Mouse (Mus musculus) liver, embryonic 11.5 days (tissue): Measurements from ENCODE around the gene Nr2f2. TPM values are rescaled to one million over a fixed set of nuclear protein-coding genes. Genes with fewer than 3 reads are reported as not detected.
A peak's percentile ranks its signal among the peaks of the same experiment; 100 is the strongest.

Source experiments
- ATAC-seq: fragments of 200-750 bp; cut with Nextera tagmentation; replicated peaks from 2 replicates; pipeline ENCODE4 v1.8.0; 2017; ENCODE audit warnings: moderate number of reproducible peaks, mild to moderate bottlenecking, moderate TSS enrichment, moderate library complexity; ENCODE audit not compliant: low FRiP score
- DNase-seq: peaks from one replicate; pipeline ENCODE4 v3.0.0-alpha.2; 2017; ENCODE audit warnings: low spot score
- H3K27ac ChIP-seq: fragments of 300-500 bp; sonication (generic); 2 replicates; pipeline ENCODE4 v1.5.1; 2014; ENCODE audit warnings: mild to moderate bottlenecking, low read depth, low read length, control low read depth
- H3K27me3 ChIP-seq: fragments of 300-500 bp; sonication (generic); replicated peaks from 2 replicates; pipeline ENCODE4 v1.6.1; 2014; ENCODE audit warnings: low read length, mixed read lengths; ENCODE audit not compliant: control insufficient read depth, insufficient read depth
- H3K36me3 ChIP-seq: fragments of 300-500 bp; sonication (generic); 2 replicates; pipeline ENCODE4 v1.6.1; 2014; ENCODE audit warnings: mild to moderate bottlenecking, low read length, moderate library complexity, mixed read lengths; ENCODE audit not compliant: control insufficient read depth, insufficient read depth
- H3K4me1 ChIP-seq: fragments of 300-500 bp; sonication (generic); replicated peaks from 2 replicates; pipeline ENCODE4 v1.6.1; 2014; ENCODE audit warnings: low read length, mixed read lengths; ENCODE audit not compliant: control insufficient read depth, insufficient read depth
- H3K4me2 ChIP-seq: fragments of 300-500 bp; sonication (generic); 2 replicates; pipeline ENCODE4 v1.6.1; 2014; ENCODE audit warnings: mild to moderate bottlenecking, control low read depth, moderate library complexity
- H3K4me3 ChIP-seq: fragments of 300-500 bp; sonication (generic); 2 replicates; pipeline ENCODE4 v1.5.1; 2014; ENCODE audit warnings: low read depth, low read length, control low read depth
- H3K9ac ChIP-seq: fragments of 300-500 bp; sonication (generic); 2 replicates; pipeline ENCODE4 v1.6.1; 2014; ENCODE audit warnings: low read depth, low read length, control low read depth
- H3K9me3 ChIP-seq: fragments of 300-500 bp; sonication (generic); 2 replicates; pipeline ENCODE4 v1.6.1; 2016; ENCODE audit warnings: low read length, inconsistent platforms, mixed read lengths; ENCODE audit not compliant: control insufficient read depth
- WGBS: fragments of 180-500 bp; shearing (Covaris S2); extraction: QIAGEN DNeasy Blood & Tissue Kit; methylation state at CpG from one replicate; pipeline ENCODE4 v1.1.7; 2014; 5-methylcytosine and 5-hydroxymethylcytosine counted together
- polyA plus RNA-seq: library from polyadenylated mRNA; unstranded; fragments of >200 nt; fragmentation: Nextera tagmentation; extraction: Ambion mirVana; gene quantifications from 2 replicates; pipeline ENCODE4 v1.2.1, GENCODE M21; 2014

Gene Nr2f2
- polyA plus RNA-seq = 49.6 and 49.7 TPM in 2 replicates

DNA sequence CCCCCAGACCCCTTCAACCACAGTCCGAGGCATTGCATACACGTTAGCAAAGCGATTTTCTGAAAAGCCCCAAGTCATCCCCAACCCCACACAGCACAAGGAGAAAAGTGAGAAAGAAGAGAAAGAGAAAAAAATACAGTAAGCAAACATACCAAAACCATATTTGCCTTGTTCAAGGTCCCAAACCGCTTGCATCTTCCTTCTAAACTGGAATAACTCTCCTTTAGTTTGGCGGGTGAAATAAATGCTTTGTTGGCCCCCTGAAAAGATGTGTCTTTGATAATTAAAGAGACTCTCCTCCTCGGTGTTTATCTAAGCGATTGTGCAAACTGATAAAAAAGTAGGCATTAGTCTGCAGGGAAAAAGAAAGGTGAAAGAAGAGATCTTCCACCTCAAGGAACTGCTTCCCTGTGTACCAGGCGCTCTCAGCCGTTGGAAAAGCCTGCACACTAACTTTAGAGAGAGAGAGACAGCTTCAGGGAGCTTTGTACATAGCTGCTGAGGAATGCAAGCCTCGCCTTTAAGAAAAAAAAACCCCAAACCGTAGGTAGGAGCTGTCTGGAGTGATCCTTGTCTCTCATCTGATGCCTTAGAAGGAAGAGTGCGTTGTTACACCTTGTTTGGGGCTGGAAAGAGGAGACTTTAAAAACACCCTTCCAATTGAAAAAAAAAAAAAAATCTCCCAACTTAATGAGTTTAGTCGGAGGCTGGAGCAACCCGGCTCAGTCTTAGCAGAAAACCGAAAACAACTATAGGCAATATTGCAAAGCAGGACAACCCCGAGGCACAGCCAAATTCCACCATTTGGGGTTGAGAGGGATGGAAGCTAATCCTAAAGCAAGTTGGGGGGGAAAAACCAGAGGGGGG, at the start of gene Nr2f2:
Gene Nr2f2 (minus strand): TSS at position 795 of the 867 bp plus-strand sequence.
- DNase-seq (peak; percentile 33), ATAC-seq (no peak)
- H3K36me3 ChIP-seq = no peaks in the 10 kb centered on the region
- 2% methylated on average over 16 of the region's 16 CpGs for WGBS
- peak within 1 kb of the TSS; percentile 56 for H3K4me3 ChIP-seq
- H3K9me3 ChIP-seq = no peaks in the 10 kb centered on the region
- H3K4me1 ChIP-seq = peaks cover 7% of the 10 kb centered on the region; the same call in 1 of the 2 replicates
- peaks cover 82% of the 10 kb centered on the region for H3K27me3 ChIP-seq
- peak within 1 kb of the TSS; percentile 89 for H3K27ac ChIP-seq
- peak within 1 kb of the TSS; percentile 62 for H3K4me2 ChIP-seq
- H3K9ac ChIP-seq = peak within 1 kb of the TSS; percentile 70

DNA sequence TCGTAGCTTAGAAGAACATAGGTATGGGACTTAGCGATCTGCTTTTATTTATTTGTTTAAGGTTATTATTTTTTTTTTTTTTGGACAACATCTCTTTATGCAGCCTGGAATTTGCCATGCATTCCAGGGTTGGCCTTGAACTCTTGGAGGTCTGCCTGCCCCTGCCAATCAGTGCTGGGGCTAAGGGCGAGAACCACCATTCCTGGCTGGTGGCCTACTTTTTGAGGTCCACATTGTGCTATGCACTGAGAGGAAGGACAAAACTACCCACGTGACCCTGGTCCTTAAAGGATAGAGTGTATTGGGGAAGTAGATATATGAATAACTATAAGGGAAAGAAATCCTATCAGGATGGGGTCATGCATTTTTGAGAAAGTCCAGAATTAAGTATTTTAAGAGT, 47.9 kb upstream of the Nr2f2 start:
- Histone ChIP-seq H3K9me3 (no peaks in the 10 kb centered on the region), H3K27ac (no peak overlapping the region), H3K9ac (no peak overlapping the region), H3K4me3 (no peak overlapping the region), H3K4me1 (no peaks in the 10 kb centered on the region), H3K27me3 (no peaks in the 10 kb centered on the region), H3K36me3 (peaks cover 2% of the 10 kb centered on the region; the same call in 1 of the 2 replicates), H3K4me2 (no peak overlapping the region)
- ATAC-seq = no peak
- 79% methylated on average over 4 of the region's 4 CpGs for WGBS
- DNase-seq = no peak

DNA sequence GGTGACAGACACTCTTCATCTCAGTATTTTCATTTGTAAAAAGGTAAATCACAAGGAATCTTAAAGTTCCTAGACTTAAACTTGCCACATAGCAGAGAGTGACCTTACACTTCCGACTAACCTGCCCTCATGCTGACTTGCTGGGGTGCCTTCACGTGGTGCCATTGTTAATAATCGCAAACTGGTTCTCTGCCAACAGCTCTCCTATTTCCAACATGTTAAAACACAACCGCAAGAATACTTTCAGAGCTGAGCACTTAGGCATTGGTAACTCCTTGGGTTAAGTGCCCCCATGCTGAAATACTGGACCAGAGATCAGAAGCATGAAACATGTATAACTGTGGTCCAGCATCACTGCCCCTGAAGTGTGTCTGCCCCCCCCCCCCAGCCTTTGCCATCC, 47.1 kb upstream of the Nr2f2 start:
- DNase-seq = no peak
- H3K27ac ChIP-seq = no peak overlapping the region
- no peaks in the 10 kb centered on the region for H3K9me3 ChIP-seq
- H3K9ac ChIP-seq = no peak overlapping the region
- no peak overlapping the region for H3K4me3 ChIP-seq
- ATAC-seq = no peak
- H3K36me3 ChIP-seq = peaks cover 2% of the 10 kb centered on the region; the same call in 1 of the 2 replicates
- no peaks in the 10 kb centered on the region for H3K4me1 ChIP-seq
- H3K4me2 ChIP-seq = no peak overlapping the region
- no peaks in the 10 kb centered on the region for H3K27me3 ChIP-seq
- WGBS = 82% methylated on average over 4 of the region's 4 CpGs

DNA sequence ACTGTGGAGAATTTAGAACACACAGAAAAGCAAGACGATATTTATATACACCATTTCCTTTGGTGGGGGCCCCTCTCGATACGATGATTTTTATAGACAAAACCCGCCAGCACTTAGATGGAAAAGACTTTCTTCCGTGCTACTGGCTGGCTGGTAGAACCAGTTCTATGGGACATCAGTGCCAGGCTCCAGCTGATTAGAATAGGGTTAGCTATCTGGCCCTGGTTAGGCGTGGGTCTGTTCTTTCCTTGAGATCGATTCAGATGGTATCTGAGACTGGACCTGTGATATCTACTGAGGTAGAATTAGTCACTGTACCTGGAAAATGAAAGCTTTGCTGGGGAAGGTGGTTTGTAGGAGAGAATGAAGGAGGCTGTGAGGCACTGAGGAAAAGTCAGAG, 46.4 kb upstream of the Nr2f2 start:
- H3K36me3 ChIP-seq = peaks cover 2% of the 10 kb centered on the region; the same call in 1 of the 2 replicates
- no peak overlapping the region for H3K4me2 ChIP-seq
- no peak for DNase-seq
- no peak for ATAC-seq
- H3K27ac ChIP-seq = no peak overlapping the region
- H3K4me1 ChIP-seq = no peaks in the 10 kb centered on the region
- no peak overlapping the region for H3K4me3 ChIP-seq
- no peaks in the 10 kb centered on the region for H3K9me3 ChIP-seq
- WGBS = 86% methylated on average over 7 of the region's 7 CpGs
- H3K9ac ChIP-seq = no peak overlapping the region
- no peaks in the 10 kb centered on the region for H3K27me3 ChIP-seq

DNA sequence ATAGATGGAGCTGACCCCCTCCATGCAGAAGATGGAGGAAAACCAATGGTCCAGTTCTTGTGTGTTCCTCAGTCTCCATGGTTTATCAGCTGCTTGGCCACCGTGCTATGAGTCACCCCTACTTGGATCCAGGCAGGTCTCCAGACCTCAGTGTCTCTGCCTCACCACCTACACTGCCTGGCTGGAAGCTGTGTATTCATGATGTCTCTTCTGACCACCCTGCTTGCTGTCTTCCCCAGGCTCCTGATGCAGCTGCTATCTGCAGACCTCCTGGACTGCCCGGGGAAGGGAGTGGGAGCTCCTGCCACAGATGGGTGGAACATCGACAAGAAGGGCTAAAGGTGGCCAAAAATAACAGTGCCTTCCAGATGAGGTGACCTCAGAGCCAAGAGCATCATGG, 43.8 kb upstream of the Nr2f2 start:
- H3K4me3 ChIP-seq = no peak overlapping the region
- peaks cover 2% of the 10 kb centered on the region; the same call in 1 of the 2 replicates for H3K36me3 ChIP-seq
- no peaks in the 10 kb centered on the region for H3K4me1 ChIP-seq
- no peaks in the 10 kb centered on the region for H3K27me3 ChIP-seq
- no peak overlapping the region for H3K27ac ChIP-seq
- no peak overlapping the region for H3K4me2 ChIP-seq
- 71% methylated on average over 3 of the region's 3 CpGs for WGBS
- no peak overlapping the region for H3K9ac ChIP-seq
- peak; percentile 21 for DNase-seq
- no peak for ATAC-seq
- H3K9me3 ChIP-seq = no peaks in the 10 kb centered on the region

DNA sequence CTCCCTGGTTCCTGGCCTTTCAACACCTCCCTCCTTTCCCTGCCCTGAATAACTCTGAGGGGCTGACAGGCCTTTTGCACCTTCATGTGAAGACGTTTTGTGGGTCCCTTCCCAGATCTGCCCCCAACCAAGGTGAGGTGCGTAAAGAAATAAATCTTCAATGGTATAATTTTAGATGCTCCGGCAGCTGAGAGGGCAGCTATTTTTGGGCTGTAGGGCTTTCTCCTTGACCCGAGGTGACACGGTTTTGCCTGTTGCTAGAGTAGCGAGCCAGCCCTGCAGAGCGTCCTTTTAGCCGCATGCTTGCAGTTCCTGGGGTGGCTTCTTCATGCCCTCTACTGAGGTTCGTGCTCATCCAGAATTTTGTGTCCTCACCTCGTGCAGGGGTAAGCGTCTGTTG, 43.4 kb upstream of the Nr2f2 start:
- no peak for ATAC-seq

DNA sequence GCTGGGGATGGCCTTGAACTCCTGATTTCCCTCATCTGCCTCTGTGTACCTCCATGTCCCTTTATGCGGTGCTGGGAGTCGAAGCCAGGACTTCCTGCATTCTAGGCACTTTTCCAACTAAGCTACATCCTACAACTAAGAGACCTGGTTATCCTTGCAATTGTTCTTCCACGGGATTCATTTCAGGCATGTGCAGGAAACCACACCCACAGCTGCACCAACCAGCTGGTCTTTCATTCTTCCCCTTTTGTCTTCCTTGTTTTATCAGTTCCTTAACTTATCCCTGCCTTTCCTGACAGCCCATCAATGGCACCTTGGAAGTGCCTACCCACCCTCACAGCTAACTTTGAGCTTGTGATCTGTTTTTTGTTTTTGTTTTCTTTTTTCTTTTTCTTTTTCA, 42.3 kb upstream of the Nr2f2 start:
- Histone ChIP-seq H3K27ac (no peak overlapping the region), H3K36me3 (peaks cover 2% of the 10 kb centered on the region; the same call in 1 of the 2 replicates)

More for the DNA sequence above, 43.4 kb upstream of the Nr2f2 start:
- Histone ChIP-seq H3K27ac (no peak overlapping the region), H3K9ac (no peak overlapping the region), H3K9me3 (no peaks in the 10 kb centered on the region), H3K27me3 (no peaks in the 10 kb centered on the region), H3K4me1 (no peaks in the 10 kb centered on the region), H3K36me3 (peaks cover 2% of the 10 kb centered on the region; the same call in 1 of the 2 replicates), H3K4me3 (no peak overlapping the region), H3K4me2 (no peak overlapping the region)
- WGBS = 78% methylated on average over 11 of the region's 11 CpGs
- DNase-seq = peak; percentile 22

DNA sequence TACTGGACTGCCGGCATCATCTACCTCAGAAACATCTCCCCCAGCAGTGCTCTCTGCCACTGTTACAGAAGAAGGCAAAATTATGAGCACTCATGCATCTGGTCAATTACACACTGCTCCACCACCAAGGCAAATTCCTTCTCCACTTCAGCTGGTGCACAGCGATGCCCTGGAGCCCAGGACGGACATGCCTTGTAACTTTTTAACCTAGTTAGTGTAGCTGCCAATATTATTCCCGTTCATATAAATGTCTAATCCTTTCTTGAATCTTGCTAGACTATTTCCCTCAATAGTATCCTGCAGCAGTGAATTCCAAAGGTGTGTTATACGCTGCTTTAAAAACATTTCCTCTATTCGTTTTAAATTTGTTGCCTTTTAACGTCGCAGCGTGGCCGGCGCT, 40.6 kb upstream of the Nr2f2 start:
- Histone ChIP-seq H3K9ac (no peak overlapping the region), H3K4me3 (no peak overlapping the region), H3K36me3 (peaks cover 2% of the 10 kb centered on the region; the same call in 1 of the 2 replicates), H3K27ac (no peak overlapping the region), H3K4me2 (no peak overlapping the region), H3K9me3 (no peaks in the 10 kb centered on the region), H3K4me1 (no peaks in the 10 kb centered on the region), H3K27me3 (no peaks in the 10 kb centered on the region)
- DNase-seq (peak; percentile 15), ATAC-seq (no peak)
- WGBS = 88% methylated on average over 11 of the region's 11 CpGs

More for the DNA sequence above, 42.3 kb upstream of the Nr2f2 start:
- ATAC-seq = no peak
- 60% methylated on average over 3 of the region's 3 CpGs for WGBS
- Histone ChIP-seq H3K4me1 (no peaks in the 10 kb centered on the region), H3K27me3 (no peaks in the 10 kb centered on the region), H3K4me3 (no peak overlapping the region), H3K9ac (no peak overlapping the region), H3K4me2 (no peak overlapping the region), H3K9me3 (no peaks in the 10 kb centered on the region)
- peak; percentile 14 for DNase-seq

DNA sequence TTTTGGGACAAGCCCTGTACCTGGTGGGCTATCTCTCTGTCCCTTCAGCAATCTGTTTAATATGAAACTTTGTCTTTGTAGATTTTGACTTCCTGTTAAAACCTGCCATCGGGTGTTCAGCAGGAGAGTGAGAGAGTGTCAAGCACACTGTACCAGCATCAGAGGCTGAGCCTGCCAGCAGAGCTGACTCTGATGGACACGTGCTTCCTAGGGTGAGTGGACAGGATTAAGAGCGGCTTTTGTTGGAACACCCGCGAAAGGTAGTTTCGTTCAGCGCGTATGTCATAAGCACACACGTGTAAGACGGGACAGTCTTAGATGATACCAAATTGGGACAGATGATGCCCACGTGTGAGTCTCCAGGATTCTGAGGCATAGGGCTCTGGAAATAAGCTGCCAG, 40.0 kb upstream of the Nr2f2 start:
- DNase-seq (peak; percentile 22), ATAC-seq (no peak)
- WGBS = 89% methylated on average over 11 of the region's 11 CpGs
- H3K4me1 ChIP-seq = no peaks in the 10 kb centered on the region
- H3K9ac ChIP-seq = no peak overlapping the region
- no peak overlapping the region for H3K4me3 ChIP-seq
- H3K27ac ChIP-seq = no peak overlapping the region
- H3K27me3 ChIP-seq = no peaks in the 10 kb centered on the region
- H3K4me2 ChIP-seq = no peak overlapping the region
- no peaks in the 10 kb centered on the region for H3K9me3 ChIP-seq
- H3K36me3 ChIP-seq = peaks cover 2% of the 10 kb centered on the region; the same call in 1 of the 2 replicates
